Mouse (Mus musculus) neural tube, embryonic 11.5 days (tissue): Measurements from ENCODE around the gene Rbfox1. TPM values are rescaled to one million over a fixed set of nuclear protein-coding genes. Genes with fewer than 3 reads are reported as not detected.

Experiments used
- ATAC-seq: fragments of 200-750 bp; cut with Nextera tagmentation; 2 replicates; pipeline ENCODE4 v1.8.0; 2017; ENCODE audit warnings: moderate number of reproducible peaks, mild to moderate bottlenecking, moderate TSS enrichment, moderate library complexity; ENCODE audit not compliant: insufficient read depth, low FRiP score, low TSS enrichment
- DNase-seq: peaks from one replicate; pipeline ENCODE4 v3.0.0-alpha.2; 2015; ENCODE audit warnings: low spot score
- H3K27ac ChIP-seq: fragments of 300-500 bp; sonication (generic); 2 replicates; pipeline ENCODE4 v1.5.1; 2014; ENCODE audit warnings: low read depth, mild to moderate bottlenecking, low read length
- H3K27me3 ChIP-seq: fragments of 300-500 bp; sonication (generic); 2 replicates; pipeline ENCODE4 v1.6.1; 2014; ENCODE audit warnings: mild to moderate bottlenecking, low read length, mixed read lengths; ENCODE audit not compliant: control insufficient read depth, insufficient read depth
- H3K36me3 ChIP-seq: fragments of 300-500 bp; sonication (generic); 2 replicates; pipeline ENCODE4 v1.6.1; 2014; ENCODE audit warnings: mild to moderate bottlenecking, low read length, moderate library complexity, mixed read lengths; ENCODE audit not compliant: control insufficient read depth, insufficient read depth
- H3K4me1 ChIP-seq: fragments of 300-500 bp; sonication (generic); 2 replicates; pipeline ENCODE4 v1.6.1; 2014; ENCODE audit warnings: low read length, mixed read lengths; ENCODE audit not compliant: control insufficient read depth, insufficient read depth
- H3K4me2 ChIP-seq: fragments of 300-500 bp; sonication (generic); 2 replicates; pipeline ENCODE4 v1.6.1; 2014; ENCODE audit warnings: low read depth, mild to moderate bottlenecking, moderate library complexity
- H3K4me3 ChIP-seq: fragments of 300-500 bp; sonication (generic); 2 replicates; pipeline ENCODE4 v1.5.1; 2014; ENCODE audit warnings: low read depth, low read length
- H3K9ac ChIP-seq: fragments of 300-500 bp; sonication (generic); 2 replicates; pipeline ENCODE4 v1.6.1; 2014; ENCODE audit warnings: mild to moderate bottlenecking, low read length
- H3K9me3 ChIP-seq: fragments of 300-500 bp; sonication (generic); 2 replicates; pipeline ENCODE4 v1.6.1; 2016; ENCODE audit warnings: low read length; ENCODE audit not compliant: control insufficient read depth
- WGBS: fragments of 180-500 bp; shearing (Covaris S2); extraction: QIAGEN DNeasy Blood & Tissue Kit; methylation state at CpG from one replicate; pipeline ENCODE4 v1.1.7; 2014; 5-methylcytosine and 5-hydroxymethylcytosine counted together
- polyA plus RNA-seq: library from polyadenylated mRNA; unstranded; fragments of >200 nt; fragmentation: Nextera tagmentation; extraction: Ambion mirVana; gene quantifications from 2 replicates; pipeline ENCODE4 v1.2.1, GENCODE M21; 2014

Rbfox1 gene
- polyA plus RNA-seq, 1 experiment from 2014 or later, result 32.9 TPM

GRCm38 (mm10) chr16:5945682-5946081 lies 60.5 kb downstream of the Rbfox1 start:
- no peaks in the 10 kb centered on the region for H3K36me3 ChIP-seq
- no peak overlapping the region for H3K9ac ChIP-seq
- H3K4me2 ChIP-seq, result no peak overlapping the region
- H3K9me3 ChIP-seq, result no peaks in the 10 kb centered on the region
- H3K4me3 ChIP-seq, result no peak overlapping the region
- ATAC-seq (no peak), DNase-seq (no peak)
- WGBS, result 80% methylated on average over 1 of the region's 1 CpGs
- H3K27ac ChIP-seq, result no peak overlapping the region
- no peaks in the 10 kb centered on the region for H3K27me3 ChIP-seq
- H3K4me1 ChIP-seq, result no peaks in the 10 kb centered on the region

- Histone ChIP-seq H3K9ac (no peak overlapping the region), H3K4me1 (no peaks in the 10 kb centered on the region), H3K27ac (no peak overlapping the region), H3K4me2 (no peak overlapping the region), H3K27me3 (no peaks in the 10 kb centered on the region), H3K9me3 (no peaks in the 10 kb centered on the region), H3K4me3 (no peak overlapping the region), H3K36me3 (no peaks in the 10 kb centered on the region)
- WGBS, result 84% methylated on average over 3 of the region's 3 CpGs
- ATAC-seq (no peak), DNase-seq (no peak)
Measured at GRCm38 (mm10) chr16:5953106-5953505, 68.0 kb downstream of the Rbfox1 start.

DNA sequence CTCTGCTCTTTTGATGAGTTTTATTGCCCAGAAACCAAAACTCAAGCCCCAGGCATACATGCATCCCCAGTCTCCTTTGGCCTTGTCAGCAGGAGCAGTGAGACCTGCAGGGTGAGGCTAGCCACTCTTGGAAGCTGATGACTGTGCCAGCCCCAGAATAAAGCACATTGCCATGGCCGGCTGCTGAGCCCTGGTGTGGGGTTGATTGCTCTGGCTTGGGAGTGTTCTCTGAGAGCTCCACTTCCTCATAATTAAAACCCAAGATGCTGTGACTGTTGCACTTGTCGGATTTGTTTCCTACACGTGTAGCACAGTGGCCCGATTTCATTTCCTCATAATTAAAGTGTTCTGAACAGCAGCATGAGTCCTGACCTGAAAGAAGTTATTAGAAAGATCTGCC lies 72.3 kb downstream of the Rbfox1 start:
- DNase-seq, result no peak
- Histone ChIP-seq H3K27me3 (no peaks in the 10 kb centered on the region), H3K4me2 (no peak overlapping the region), H3K4me3 (no peak overlapping the region), H3K9ac (no peak overlapping the region), H3K4me1 (no peaks in the 10 kb centered on the region), H3K27ac (no peak overlapping the region), H3K9me3 (no peaks in the 10 kb centered on the region), H3K36me3 (no peaks in the 10 kb centered on the region)
- ATAC-seq, result no peak
- 80% methylated on average over 4 of the region's 4 CpGs for WGBS

DNA sequence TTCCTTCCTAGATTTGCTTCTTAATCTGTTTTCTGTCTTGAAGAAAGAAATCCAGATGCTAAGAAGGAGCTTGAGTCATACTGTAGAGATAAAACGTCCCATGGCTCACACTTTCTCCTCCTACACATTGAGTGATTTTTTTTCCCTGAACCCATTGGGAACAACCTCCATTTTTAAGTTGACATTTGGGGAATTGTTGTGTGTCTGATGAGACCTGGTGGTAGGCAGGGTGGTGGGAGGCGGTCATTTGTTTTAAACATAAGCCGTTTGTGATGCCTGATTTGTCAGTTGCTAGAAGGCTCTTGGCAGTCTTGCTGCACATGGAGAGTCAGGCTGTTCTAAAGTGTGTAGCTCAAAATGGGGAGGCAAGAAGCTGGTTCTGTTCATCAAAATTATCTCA lies 76.6 kb downstream of the Rbfox1 start:
- Histone ChIP-seq H3K4me3 (no peak overlapping the region), H3K9me3 (no peaks in the 10 kb centered on the region), H3K4me1 (no peaks in the 10 kb centered on the region), H3K27ac (no peak overlapping the region), H3K4me2 (no peak overlapping the region), H3K9ac (no peak overlapping the region), H3K36me3 (no peaks in the 10 kb centered on the region), H3K27me3 (no peaks in the 10 kb centered on the region)
- 89% methylated on average over 3 of the region's 3 CpGs for WGBS
- no peak for DNase-seq
- ATAC-seq, result no peak

- no peaks in the 10 kb centered on the region for H3K9me3 ChIP-seq
- no peak overlapping the region for H3K4me2 ChIP-seq
- H3K27me3 ChIP-seq, result no peaks in the 10 kb centered on the region
- no peak overlapping the region for H3K27ac ChIP-seq
- no peak overlapping the region for H3K9ac ChIP-seq
- H3K36me3 ChIP-seq, result no peaks in the 10 kb centered on the region
- no peak for DNase-seq
- ATAC-seq, result no peak
- 89% methylated on average over 2 of the region's 2 CpGs for WGBS
- H3K4me3 ChIP-seq, result no peak overlapping the region
- H3K4me1 ChIP-seq, result no peaks in the 10 kb centered on the region
Measured at GRCm38 (mm10) chr16:5974172-5974571, 89.0 kb downstream of the Rbfox1 start.

- Histone ChIP-seq H3K4me2 (no peak overlapping the region), H3K9me3 (no peaks in the 10 kb centered on the region), H3K9ac (no peak overlapping the region), H3K4me3 (no peak overlapping the region), H3K27ac (no peak overlapping the region), H3K27me3 (no peaks in the 10 kb centered on the region), H3K36me3 (no peaks in the 10 kb centered on the region), H3K4me1 (no peaks in the 10 kb centered on the region)
- ATAC-seq (no peak), DNase-seq (peak; percentile 37)
- WGBS, result 47% methylated on average over 10 of the region's 10 CpGs
Measured at GRCm38 (mm10) chr16:5992045-5993011, 107.2 kb downstream of the Rbfox1 start.

- Histone ChIP-seq H3K36me3 (no peaks in the 10 kb centered on the region), H3K27me3 (no peaks in the 10 kb centered on the region), H3K27ac (no peak overlapping the region), H3K9me3 (no peaks in the 10 kb centered on the region), H3K4me3 (no peak overlapping the region), H3K4me1 (no peaks in the 10 kb centered on the region), H3K9ac (no peak overlapping the region), H3K4me2 (no peak overlapping the region)
- WGBS, result 55% methylated on average over 4 of the region's 4 CpGs
- ATAC-seq (no peak), DNase-seq (no peak)
Measured at GRCm38 (mm10) chr16:5997136-5997535, 112.0 kb downstream of the Rbfox1 start.

GRCm38 (mm10) chr16:5997651-5998050 lies 112.5 kb downstream of the Rbfox1 start:
- Histone ChIP-seq H3K36me3 (no peaks in the 10 kb centered on the region), H3K9ac (no peak overlapping the region), H3K4me3 (no peak overlapping the region), H3K27ac (no peak overlapping the region), H3K9me3 (no peaks in the 10 kb centered on the region), H3K27me3 (no peaks in the 10 kb centered on the region), H3K4me2 (no peak overlapping the region), H3K4me1 (no peaks in the 10 kb centered on the region)
- 84% methylated on average over 4 of the region's 4 CpGs for WGBS
- no peak for ATAC-seq
- no peak for DNase-seq

- DNase-seq (no peak), ATAC-seq (no peak)
- Histone ChIP-seq H3K36me3 (no peaks in the 10 kb centered on the region), H3K9ac (no peak overlapping the region), H3K4me2 (no peak overlapping the region), H3K27ac (no peak overlapping the region), H3K27me3 (no peaks in the 10 kb centered on the region), H3K4me1 (no peaks in the 10 kb centered on the region), H3K4me3 (no peak overlapping the region), H3K9me3 (no peaks in the 10 kb centered on the region)
- 80% methylated on average over 1 of the region's 1 CpGs for WGBS
Measured at GRCm38 (mm10) chr16:6000016-6000415, 114.9 kb downstream of the Rbfox1 start.
